Mouse (Mus musculus): Measurements from ENCODE around the gene Wrap73. TPM values are rescaled to one million over a fixed set of nuclear protein-coding genes. Genes with fewer than 3 reads are reported as not detected.

Wrap73 gene
- polyA plus RNA-seq, 1 experiment: 6.3 TPM

Other genes with a start within 250 kb of the Wrap73 start
- 17.2 and 22.2 TPM in 2 replicates for gene A430005L14Rik, start 185.1 kb upstream of the Wrap73 start, polyA plus RNA-seq (2012; ENCODE audit: insufficient read depth, insufficient read length, missing spikeins)
- 0.83 and 1.3 TPM in 2 replicates for gene Dffb, start 167.2 kb upstream of the Wrap73 start, polyA plus RNA-seq (2012; ENCODE audit: insufficient read depth, insufficient read length, missing spikeins)
- gene Cep104, start 167.2 kb upstream of the Wrap73 start, polyA plus RNA-seq (2012; ENCODE audit: insufficient read depth, insufficient read length, missing spikeins): 12.9 and 13.6 TPM in 2 replicates
- gene Lrrc47, start 130.6 kb upstream of the Wrap73 start, polyA plus RNA-seq (2012; ENCODE audit: insufficient read depth, insufficient read length, missing spikeins): 20.1 and 24.0 TPM in 2 replicates
- gene Smim1, start 116.1 kb upstream of the Wrap73 start, polyA plus RNA-seq (2012; ENCODE audit: insufficient read depth, insufficient read length, missing spikeins): 12.6 and 14.5 TPM in 2 replicates
- not detected in 2 replicates for gene Ccdc27, start 99.7 kb upstream of the Wrap73 start, polyA plus RNA-seq (2012; ENCODE audit: insufficient read depth, insufficient read length, missing spikeins)
- not detected in 2 replicates for gene Trp73, start 2.2 kb upstream of the Wrap73 start, polyA plus RNA-seq (2012; ENCODE audit: insufficient read depth, insufficient read length, missing spikeins)
- gene Tprgl, start 18.3 kb downstream of the Wrap73 start, polyA plus RNA-seq (2012; ENCODE audit: insufficient read depth, insufficient read length, missing spikeins): 105 and 132 TPM in 2 replicates
- 0.21 and 0.28 TPM in 2 replicates for gene Megf6, start 28.4 kb downstream of the Wrap73 start, polyA plus RNA-seq (2012; ENCODE audit: insufficient read depth, insufficient read length, missing spikeins)
- gene Arhgef16, start 159.3 kb downstream of the Wrap73 start, polyA plus RNA-seq (2012; ENCODE audit: insufficient read depth, insufficient read length, missing spikeins): not detected in 2 replicates
- gene B230104I21Rik, start 193.8 kb downstream of the Wrap73 start, polyA plus RNA-seq (2012; ENCODE audit: insufficient read depth, insufficient read length, missing spikeins): not detected in 2 replicates

Data from brown adipose tissue, adult 24 weeks (tissue).